Mouse (Mus musculus) forebrain, postnatal 0 days (tissue): ENCODE measurements around the gene Sipa1l1. TPM values are rescaled to one million over a fixed set of nuclear protein-coding genes. Genes with fewer than 3 reads are reported as not detected.

Experiments
- ATAC-seq: fragments of 200-750 bp; cut with Nextera tagmentation; 2 replicates; pipeline ENCODE4 v1.8.0; 2017; ENCODE audit warnings: mild to moderate bottlenecking, moderate library complexity
- DNase-seq: peaks from one replicate; pipeline ENCODE4 v3.0.0-alpha.2; 2015
- H3K27ac ChIP-seq: fragments of 300-500 bp; sonication (generic); 2 replicates; pipeline ENCODE4 v1.5.1; 2014; ENCODE audit warnings: low read depth, mild to moderate bottlenecking, antibody characterized with exemption, low read length, moderate library complexity, mixed read lengths
- H3K27me3 ChIP-seq: fragments of 300-500 bp; sonication (generic); 2 replicates; pipeline ENCODE4 v1.6.1; 2014; ENCODE audit warnings: mild to moderate bottlenecking, low read length, mixed read lengths; ENCODE audit not compliant: insufficient read depth
- H3K36me3 ChIP-seq: fragments of 300-500 bp; sonication (generic); 2 replicates; pipeline ENCODE4 v1.6.1; 2014; ENCODE audit warnings: mild to moderate bottlenecking, moderate library complexity; ENCODE audit not compliant: insufficient read depth
- H3K4me1 ChIP-seq: fragments of 300-500 bp; sonication (generic); 2 replicates; pipeline ENCODE4 v1.6.1; 2014; ENCODE audit warnings: antibody characterized with exemption; ENCODE audit not compliant: insufficient read depth
- H3K4me2 ChIP-seq: fragments of 300-500 bp; sonication (generic); 2 replicates; pipeline ENCODE4 v1.6.1; 2014; ENCODE audit warnings: low read depth, mild to moderate bottlenecking, moderate library complexity
- H3K4me3 ChIP-seq: fragments of 300-500 bp; sonication (generic); 2 replicates; pipeline ENCODE4 v1.5.1; 2014; ENCODE audit warnings: low read depth, low read length, mixed read lengths
- H3K9ac ChIP-seq: fragments of 300-500 bp; sonication (generic); 2 replicates; pipeline ENCODE4 v1.6.1; 2014; ENCODE audit warnings: mild to moderate bottlenecking
- H3K9me3 ChIP-seq: fragments of 300-500 bp; sonication (generic); 2 replicates; pipeline ENCODE4 v1.6.1; 2016; ENCODE audit warnings: low read length
- CTCF ChIP-seq: sonication (generic); IDR thresholded peaks from 2 replicates; pipeline ENCODE4 v1.5.1; 2016; ENCODE audit warnings: antibody characterized with exemption, control low read depth, low read depth
- WGBS: fragments of 180-500 bp; shearing (Covaris S2); extraction: QIAGEN DNeasy Blood & Tissue Kit; methylation state at CpG from one replicate; pipeline ENCODE4 v1.1.7; 2014; 5-methylcytosine and 5-hydroxymethylcytosine counted together
- polyA plus RNA-seq: library from polyadenylated mRNA; unstranded; fragments of >200 nt; fragmentation: Nextera tagmentation; extraction: Ambion mirVana; gene quantifications from 2 replicates; pipeline ENCODE4 v1.2.1, GENCODE M21; 2015
- total RNA-seq: library from RNA; depleted of rRNA; stranded (reverse); fragments of >200 nt; gene quantifications from 2 replicates; pipeline ENCODE4 v1.2.3, GENCODE M21; 2014

Gene Sipa1l1
- total and polyA plus RNA-seq, 2 experiments from 2014 or later: 13.4 to 43.1 TPM

DNA sequence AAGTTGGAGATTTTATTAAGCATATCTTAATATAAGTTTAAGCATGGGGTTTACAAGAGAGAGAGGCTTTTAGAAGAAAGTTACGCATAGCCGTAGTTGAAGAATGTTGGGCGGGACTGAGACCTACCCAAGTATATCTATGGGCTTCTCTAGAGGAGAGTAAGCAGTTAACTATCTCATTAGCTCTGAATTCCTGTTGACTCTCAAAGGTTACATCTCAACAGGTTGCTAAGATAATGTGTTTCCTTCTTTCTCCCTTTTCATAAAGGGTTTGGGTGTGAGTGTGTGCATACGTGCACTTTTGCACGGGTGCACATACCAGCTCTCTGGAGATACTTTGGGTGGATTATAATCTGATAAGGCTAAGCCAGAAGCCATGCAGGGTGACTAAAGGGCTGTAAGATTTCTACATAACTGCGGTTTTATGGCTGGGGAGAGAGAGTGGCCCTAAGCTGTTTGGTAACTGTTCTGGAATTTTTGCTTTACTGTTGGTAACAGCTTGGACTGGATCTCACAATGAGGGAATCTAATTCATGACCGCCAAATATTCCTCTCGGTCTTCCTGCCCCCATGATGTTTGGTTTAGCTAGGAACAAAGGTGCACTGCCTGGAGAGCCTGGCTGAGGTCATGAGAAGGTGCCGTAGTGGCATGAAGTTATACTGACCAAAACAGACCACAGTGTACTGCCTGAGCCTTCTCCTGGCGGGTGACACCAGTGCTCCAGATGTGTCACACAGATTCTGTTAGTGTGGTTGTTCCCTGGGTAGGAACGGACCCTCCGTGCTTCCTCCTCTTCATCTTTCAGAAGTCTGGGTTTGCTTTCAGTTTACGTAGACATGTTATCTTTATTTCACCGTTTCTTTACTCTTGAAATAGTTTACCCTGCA lies 78.5 kb downstream of the Sipa1l1 start:
- no peaks in the 10 kb centered on the region for H3K36me3 ChIP-seq
- WGBS: 95% methylated on average over 14 of the region's 14 CpGs
- no peaks in the 10 kb centered on the region for H3K9me3 ChIP-seq
- no peak overlapping the region for H3K27ac ChIP-seq
- no peak overlapping the region for H3K9ac ChIP-seq
- TF ChIP-seq CTCF: no peak
- no peak overlapping the region for H3K4me2 ChIP-seq
- ATAC-seq (no peak), DNase-seq (no peak)
- H3K27me3 ChIP-seq: no peaks in the 10 kb centered on the region
- no peaks in the 10 kb centered on the region for H3K4me1 ChIP-seq
- no peak overlapping the region for H3K4me3 ChIP-seq

DNA sequence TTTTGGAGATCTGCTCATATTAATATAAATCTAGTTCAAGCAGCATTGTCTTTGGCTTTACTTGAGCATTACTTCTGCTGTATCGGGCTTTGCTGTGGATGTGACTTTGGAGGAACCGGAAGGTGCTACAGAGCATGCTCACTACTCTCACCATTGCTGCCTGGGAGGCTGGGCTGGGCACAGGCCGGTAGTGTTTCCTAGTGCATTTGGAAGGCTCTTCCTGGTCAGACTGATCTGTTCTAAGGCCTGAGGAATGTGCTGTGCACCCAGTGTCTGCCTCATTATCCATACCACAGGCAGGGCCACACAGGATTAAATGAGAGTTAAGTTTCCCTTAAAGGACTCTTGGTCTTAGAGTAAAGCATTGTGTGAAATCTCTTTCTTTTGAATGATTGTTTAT lies 79.4 kb downstream of the Sipa1l1 start:
- Histone ChIP-seq H3K4me3 (no peak overlapping the region), H3K36me3 (no peaks in the 10 kb centered on the region), H3K4me2 (no peak overlapping the region), H3K27me3 (no peaks in the 10 kb centered on the region), H3K27ac (no peak overlapping the region), H3K9me3 (no peaks in the 10 kb centered on the region), H3K9ac (no peak overlapping the region), H3K4me1 (no peaks in the 10 kb centered on the region)
- DNase-seq (no peak), ATAC-seq (no peak)
- WGBS: 86% methylated on average over 3 of the region's 3 CpGs
- no peak for TF ChIP-seq CTCF

DNA sequence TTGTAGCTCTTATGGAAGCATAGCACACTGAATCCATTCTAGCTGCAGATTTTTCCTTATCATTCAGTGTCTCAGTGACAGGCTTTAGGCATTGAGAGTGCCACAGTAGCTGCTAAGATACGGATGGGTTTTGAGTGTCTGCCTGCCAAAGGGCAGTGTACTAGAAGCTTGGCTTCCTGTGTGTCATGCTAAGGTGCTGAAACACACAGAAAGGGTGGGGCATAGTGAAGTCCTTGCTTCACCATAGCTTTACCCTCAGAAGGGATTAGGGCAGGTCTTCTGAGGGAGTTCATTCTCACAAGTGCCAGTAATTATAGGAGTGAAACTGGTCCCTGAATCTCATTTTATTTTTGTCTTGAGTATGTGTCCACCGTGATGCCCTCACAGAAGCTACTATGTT lies 82.2 kb downstream of the Sipa1l1 start:
- H3K36me3 ChIP-seq: no peaks in the 10 kb centered on the region
- H3K4me2 ChIP-seq: no peak overlapping the region
- H3K9me3 ChIP-seq: no peaks in the 10 kb centered on the region
- H3K4me3 ChIP-seq: no peak overlapping the region
- H3K27ac ChIP-seq: no peak overlapping the region
- 73% methylated on average over 2 of the region's 2 CpGs for WGBS
- no peak for TF ChIP-seq CTCF
- no peaks in the 10 kb centered on the region for H3K4me1 ChIP-seq
- DNase-seq (no peak), ATAC-seq (no peak)
- no peak overlapping the region for H3K9ac ChIP-seq
- no peaks in the 10 kb centered on the region for H3K27me3 ChIP-seq

DNA sequence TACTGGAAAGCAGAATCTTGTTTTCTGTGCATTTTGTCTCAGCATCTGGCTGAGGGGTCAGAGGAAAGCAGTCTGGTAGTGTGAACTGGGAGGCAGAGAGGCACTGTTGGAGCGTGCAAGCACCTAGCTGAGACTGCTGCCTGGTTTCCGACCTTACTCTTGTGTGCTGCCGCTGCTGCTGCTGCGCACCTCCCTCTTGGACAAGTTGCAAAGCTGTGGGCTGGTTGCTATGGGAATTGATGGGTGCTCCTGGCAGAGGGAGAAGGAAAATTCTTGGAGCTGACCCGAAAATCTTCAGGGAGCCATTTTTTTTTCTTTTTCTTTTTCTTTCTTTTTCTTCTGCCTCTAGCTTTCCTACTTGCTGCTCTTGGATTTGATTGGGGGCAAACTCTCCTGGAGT lies 85.0 kb downstream of the Sipa1l1 start:
- peak; percentile 43 for DNase-seq
- TF ChIP-seq CTCF: no peak

DNA sequence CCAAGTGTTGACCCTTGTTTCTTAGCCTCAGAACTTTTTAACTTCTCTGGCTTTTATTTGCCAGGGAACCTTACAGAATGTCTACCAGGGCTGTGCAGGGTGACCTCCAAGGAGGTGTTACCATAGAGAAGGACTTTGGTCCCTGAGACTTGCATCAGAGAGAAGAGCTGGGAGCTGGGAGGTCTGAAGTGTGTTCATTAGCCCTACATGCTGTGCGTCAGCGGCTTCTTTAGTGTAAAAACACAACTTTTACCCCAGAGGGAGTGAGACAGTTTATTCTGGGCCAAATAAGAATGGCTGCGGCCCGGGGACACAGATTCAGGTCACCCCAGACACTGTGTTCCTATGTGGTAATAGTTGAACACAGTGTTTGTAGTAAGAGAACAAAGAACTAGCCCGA lies 86.9 kb downstream of the Sipa1l1 start:
- no peaks in the 10 kb centered on the region for H3K27me3 ChIP-seq
- ATAC-seq: no peak
- TF ChIP-seq CTCF: no peak

More for the DNA sequence above, 85.0 kb downstream of the Sipa1l1 start:
- Histone ChIP-seq H3K4me3 (no peak overlapping the region), H3K27ac (no peak overlapping the region), H3K36me3 (no peaks in the 10 kb centered on the region), H3K9me3 (no peaks in the 10 kb centered on the region), H3K27me3 (no peaks in the 10 kb centered on the region), H3K4me1 (no peaks in the 10 kb centered on the region), H3K4me2 (no peak overlapping the region), H3K9ac (no peak overlapping the region)
- peak; percentile 59; the same call in 1 of the 2 replicates for ATAC-seq
- 56% methylated on average over 5 of the region's 5 CpGs for WGBS

DNA sequence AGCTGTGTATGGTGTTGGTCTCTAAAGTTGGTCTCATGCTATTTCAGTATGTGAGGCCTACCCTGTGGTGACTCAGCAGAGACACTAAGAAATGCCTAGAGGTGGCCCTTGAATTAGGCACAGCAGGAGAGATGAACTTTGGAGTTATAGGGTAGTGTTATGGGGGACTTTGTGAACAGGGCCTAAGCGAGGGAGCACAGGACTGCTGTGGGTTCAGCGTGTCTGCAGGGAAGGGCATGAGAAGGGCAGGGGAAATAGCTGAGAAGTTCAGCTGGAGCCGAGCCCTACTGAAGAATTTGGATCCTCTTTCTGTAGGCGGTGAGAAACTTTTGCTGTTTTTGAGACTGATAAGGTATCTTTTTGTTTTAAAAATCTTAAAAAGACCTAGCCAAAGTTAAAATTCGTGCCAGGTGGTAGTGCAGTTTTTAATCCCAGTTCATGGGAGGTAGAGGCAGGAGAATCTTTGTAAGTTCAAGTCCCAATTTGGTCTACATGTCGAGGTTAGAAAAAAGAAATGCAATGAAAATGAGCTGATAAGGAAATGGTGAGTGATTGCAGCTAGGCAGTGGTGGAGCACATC lies 87.9 kb downstream of the Sipa1l1 start:
- Histone ChIP-seq H3K36me3 (no peaks in the 10 kb centered on the region), H3K4me3 (no peak overlapping the region), H3K9me3 (no peaks in the 10 kb centered on the region), H3K27me3 (no peaks in the 10 kb centered on the region), H3K4me1 (no peaks in the 10 kb centered on the region), H3K4me2 (no peak overlapping the region), H3K27ac (no peak overlapping the region), H3K9ac (no peak overlapping the region)
- WGBS: 93% methylated on average over 6 of the region's 6 CpGs
- DNase-seq (no peak), ATAC-seq (no peak)
- no peak for TF ChIP-seq CTCF

More for the DNA sequence above, 86.9 kb downstream of the Sipa1l1 start:
- Histone ChIP-seq H3K9ac (no peak overlapping the region), H3K9me3 (no peaks in the 10 kb centered on the region), H3K4me2 (no peak overlapping the region), H3K27ac (no peak overlapping the region), H3K36me3 (no peaks in the 10 kb centered on the region), H3K4me1 (no peaks in the 10 kb centered on the region), H3K4me3 (no peak overlapping the region)
- no peak for DNase-seq
- 83% methylated on average over 5 of the region's 5 CpGs for WGBS

DNA sequence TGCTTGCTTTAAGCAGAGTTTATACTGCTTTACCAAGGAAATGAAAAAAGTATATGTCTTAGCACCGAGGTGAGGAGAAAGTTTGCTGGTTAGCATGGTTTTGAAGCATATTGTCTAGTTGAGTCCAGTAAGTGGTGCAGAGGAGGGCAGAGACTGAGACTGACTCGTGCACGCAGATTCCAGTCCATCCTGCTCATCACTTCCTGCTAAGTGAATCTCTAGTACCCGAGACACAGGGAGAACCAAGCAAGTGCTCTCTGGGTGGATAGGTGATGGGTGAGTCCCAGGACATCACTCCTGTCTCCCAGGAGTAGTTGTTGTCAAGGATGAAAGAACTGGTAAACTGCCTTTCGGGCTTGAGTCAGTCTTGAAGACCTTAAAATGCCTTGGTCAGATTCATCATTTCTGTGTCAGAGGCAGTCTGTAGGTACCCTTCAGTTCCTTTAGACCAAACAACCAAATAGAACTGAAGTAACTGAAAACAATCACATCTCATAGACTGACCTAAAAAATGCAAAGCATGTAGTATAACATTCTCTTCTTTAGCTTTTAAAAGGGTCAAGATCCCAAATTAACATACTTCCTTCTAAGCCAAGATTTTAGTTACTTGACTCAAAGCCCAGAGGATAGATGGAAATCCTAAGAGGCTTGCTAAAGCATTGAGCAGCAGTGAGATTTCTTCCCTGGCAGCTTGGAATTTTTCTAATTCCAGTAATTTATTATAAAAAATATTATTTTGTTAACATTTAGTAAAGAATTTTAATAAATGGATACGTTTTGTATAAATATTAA lies 89.1 kb downstream of the Sipa1l1 start:
- Histone ChIP-seq H3K9ac (no peak overlapping the region), H3K27me3 (no peaks in the 10 kb centered on the region), H3K27ac (no peak overlapping the region), H3K4me3 (no peak overlapping the region), H3K4me2 (no peak overlapping the region), H3K9me3 (no peaks in the 10 kb centered on the region), H3K36me3 (no peaks in the 10 kb centered on the region), H3K4me1 (no peaks in the 10 kb centered on the region)
- TF ChIP-seq CTCF: no peak
- DNase-seq: no peak
- ATAC-seq: no peak
- 90% methylated on average over 6 of the region's 6 CpGs for WGBS
